Comparison of ENCODE assay signal across 30 mouse cellular contexts in the genomic region with DNA sequence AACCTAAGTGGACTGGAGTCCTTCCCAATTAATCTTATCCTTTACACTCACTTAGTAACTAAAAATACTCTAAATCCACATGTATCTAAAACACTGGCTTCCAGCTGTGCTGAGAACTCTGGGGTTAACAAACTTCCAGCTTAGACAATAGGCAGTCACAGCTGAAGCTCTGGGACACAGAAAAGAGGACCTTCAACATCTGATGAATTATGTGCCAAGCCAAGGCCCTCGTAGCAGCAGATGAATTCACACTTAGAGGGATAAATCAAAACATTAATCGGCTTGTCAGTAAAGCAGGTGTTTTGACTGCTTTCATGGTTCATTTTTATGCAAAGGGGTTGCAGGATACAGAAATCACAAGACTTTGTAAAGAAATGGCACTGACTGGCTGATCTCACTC. TPM values are rescaled to one million over a fixed set of nuclear protein-coding genes. Genes with fewer than 3 reads are reported as not detected.
A peak's percentile ranks its signal among the peaks of the same experiment; 100 is the strongest.
DNase-seq lines count a peak whose midpoint lies in the region; ATAC-seq lines count a peak whose summit lies in the region.
"Had no signal": no experiment of that assay in that cellular context is flagged by ENCODE, and none has a peak within 500 bp of the region (broad histone marks: within the 10 kb centered on the region; RNA-seq: fewer than 3 reads in every experiment).

No protein-coding gene starts in this region.

- H3K36me3 ChIP-seq in neural tube, embryonic 12.5 days: no peaks in the 10 kb centered on the region
- H3K36me3 ChIP-seq in neural tube, embryonic 15.5 days: no peaks in the 10 kb centered on the region
- H3K36me3 ChIP-seq: embryonic facial prominence, embryonic 12.5 days; forebrain, embryonic 12.5 days; forebrain, embryonic 15.5 days; heart, embryonic 12.5 days; heart, embryonic 15.5 days; hindbrain, embryonic 10.5 days; hindbrain, embryonic 13.5 days; intestine, embryonic 15.5 days had no signal

- no peak overlapping the region for H3K4me3 ChIP-seq in neural tube, embryonic 12.5 days
- H3K4me3 ChIP-seq in neural tube, embryonic 15.5 days (replicated peaks): no peak overlapping the region
- H3K4me3 ChIP-seq: embryonic facial prominence, embryonic 12.5 days; erythroblast, embryonic 14.5 days; forebrain, embryonic 12.5 days; forebrain, embryonic 15.5 days; gastrocnemius, adult 2 months; heart, embryonic 12.5 days; heart, embryonic 15.5 days; hindbrain, embryonic 10.5 days; hindbrain, embryonic 13.5 days; intestine, embryonic 15.5 days had no signal

- no peak overlapping the region for H3K4me2 ChIP-seq in neural tube, embryonic 12.5 days (replicated peaks)
- H3K4me2 ChIP-seq in neural tube, embryonic 15.5 days: no peak overlapping the region
- H3K4me2 ChIP-seq: embryonic facial prominence, embryonic 12.5 days; forebrain, embryonic 12.5 days; forebrain, embryonic 15.5 days; heart, embryonic 12.5 days; heart, embryonic 15.5 days; hindbrain, embryonic 13.5 days; intestine, embryonic 15.5 days had no signal

- 0 out of 2 replicates have a peak, but pooled peaks have one; percentile 48 for ATAC-seq in neural tube, embryonic 12.5 days (ENCODE audit: low FRiP score, low read depth)
- no peak for ATAC-seq in neural tube, embryonic 15.5 days (ENCODE audit: low FRiP score)
- ATAC-seq: forebrain, embryonic 15.5 days; hindbrain, embryonic 16.5 days; intestine, embryonic 15.5 days had no signal

- H3K27ac ChIP-seq in neural tube, embryonic 12.5 days: no peak overlapping the region
- no peak overlapping the region for H3K27ac ChIP-seq in neural tube, embryonic 15.5 days (replicated peaks)
- H3K27ac ChIP-seq: embryonic facial prominence, embryonic 12.5 days; forebrain, embryonic 12.5 days; forebrain, embryonic 15.5 days; gastrocnemius, adult 2 months; heart, embryonic 15.5 days; hindbrain, embryonic 10.5 days; hindbrain, embryonic 13.5 days; intestine, embryonic 15.5 days had no signal

- peak; percentile 14 for DNase-seq in embryo, embryonic 10 days (ENCODE audit: low spot score)
- DNase-seq in embryo, embryonic 9.5 days (ENCODE audit: extremely low spot score): no peak
- peak; percentile 16 for DNase-seq in embryo, embryonic 11.5 days (ENCODE audit: low read depth, low spot score)
- no peak for DNase-seq in gastrocnemius, postnatal 36 days
- no peak for DNase-seq in urinary bladder, adult 18-20 months (ENCODE audit: low spot score in 2 of 2)
- no peak for DNase-seq in right cerebral cortex, postnatal 36 days (ENCODE audit: low spot score in 2 of 2)
- DNase-seq: adrenal gland, postnatal 10 days; adrenal gland, postnatal 36 days; cerebellum, adult 11 months; cerebellum, adult 2 months; cerebellum, adult 9-11 months; cerebellum, postnatal 25 days; gastrocnemius, adult 2 months; gastrocnemius, postnatal 14 days; heart, adult 18-20 months; heart, postnatal 10 days; heart, postnatal 36 days had no signal

- H3K9ac ChIP-seq in neural tube, embryonic 12.5 days: no peak overlapping the region
- H3K9ac ChIP-seq in neural tube, embryonic 15.5 days (replicated peaks): no peak overlapping the region
- H3K9ac ChIP-seq: embryonic facial prominence, embryonic 12.5 days; forebrain, embryonic 12.5 days; forebrain, embryonic 15.5 days; heart, embryonic 12.5 days; heart, embryonic 15.5 days; hindbrain, embryonic 13.5 days; intestine, embryonic 15.5 days had no signal

- 6% methylated on average over 2 of the region's 2 CpGs for WGBS in neural tube, embryonic 12.5 days
- WGBS in neural tube, embryonic 15.5 days: 8% methylated on average over 2 of the region's 2 CpGs

- H3K9me3 ChIP-seq in neural tube, embryonic 12.5 days: no peaks in the 10 kb centered on the region
- no peaks in the 10 kb centered on the region for H3K9me3 ChIP-seq in neural tube, embryonic 15.5 days (replicated peaks)
- H3K9me3 ChIP-seq: embryonic facial prominence, embryonic 12.5 days; forebrain, embryonic 12.5 days; forebrain, embryonic 15.5 days; heart, embryonic 12.5 days; heart, embryonic 15.5 days; hindbrain, embryonic 10.5 days; hindbrain, embryonic 13.5 days; intestine, embryonic 15.5 days had no signal

- intact Hi-C loops in gastrocnemius, postnatal 36 days (cut with DNase I): no loop called here

- 0 out of 2 replicates have a peak, but pooled peaks cover 6% of the 10 kb centered on the region for H3K4me1 ChIP-seq in neural tube, embryonic 12.5 days
- H3K4me1 ChIP-seq in neural tube, embryonic 15.5 days: no peaks in the 10 kb centered on the region
- H3K4me1 ChIP-seq: embryonic facial prominence, embryonic 12.5 days; forebrain, embryonic 15.5 days; heart, embryonic 12.5 days; heart, embryonic 15.5 days; intestine, embryonic 15.5 days had no signal

- H3K27me3 ChIP-seq in neural tube, embryonic 12.5 days (replicated peaks): no peaks in the 10 kb centered on the region
- H3K27me3 ChIP-seq in neural tube, embryonic 15.5 days (replicated peaks): no peaks in the 10 kb centered on the region
- H3K27me3 ChIP-seq: embryonic facial prominence, embryonic 12.5 days; forebrain, embryonic 12.5 days; forebrain, embryonic 15.5 days; heart, embryonic 12.5 days; heart, embryonic 15.5 days; hindbrain, embryonic 13.5 days; intestine, embryonic 15.5 days had no signal

RNA-seq across cellular contexts. Expression of gene Pcdh18, which starts 57.2 kb away (rescaled TPM):
- polyA plus RNA-seq in neural tube, embryonic 12.5 days (2016; fragmentation: Nextera tagmentation; extraction: Ambion mirVana): 54.6 and 57.3 TPM in 2 replicates
- 25.6 and 28.8 TPM in 2 replicates for polyA plus RNA-seq in neural tube, embryonic 15.5 days (2015; fragmentation: Nextera tagmentation; extraction: Ambion mirVana)
- total RNA-seq in gastrocnemius, postnatal 36 days (2021): 1 to 10 TPM; 1.8 to 3.2 TPM
- total RNA-seq: common myeloid progenitor, adult 5-6 weeks had no signal
- polyA plus RNA-seq: erythroblast, embryonic 14.5 days had no signal

Comparison
In these comparisons a context has a peak if more than half of its experiments do, and no peak if none do; other contexts are left out.
1. DNase-seq: peak in embryo, embryonic 10 days (single experiment) and embryo, embryonic 11.5 days (single experiment); none in embryo, embryonic 9.5 days (single experiment), gastrocnemius, postnatal 36 days (0 of 2), urinary bladder, adult 18-20 months (0 of 2) and right cerebral cortex, postnatal 36 days (0 of 2).